Mouse (Mus musculus): ENCODE data around the gene Gm11011.
"Not testable (repeated sequence)": the region's sequence is repeated elsewhere in the genome, so short reads cannot be mapped to it uniquely, and the experiment has no call there.

The Gm11011 gene

GRCm38 (mm10) chr2:169587645-169588044 is at the start of gene Gm11011:
Gene Gm11011 (minus strand): TSS chr2:169587745.
- DNase-seq (ENCODE audit: low spot score in 2 of 2), result not testable (repeated sequence)

- DNase-seq (ENCODE audit: low spot score in 2 of 2), result no peak
These were observed 48.9 kb upstream of the Gm11011 start for GRCm38 (mm10) chr2:169636414-169636813.

- DNase-seq (ENCODE audit: low spot score in 2 of 2), result no peak
These were observed 47.9 kb upstream of the Gm11011 start for GRCm38 (mm10) chr2:169635428-169635827.

- DNase-seq (ENCODE audit: low spot score in 2 of 2), result no peak
These were observed 47.3 kb upstream of the Gm11011 start for GRCm38 (mm10) chr2:169634619-169635382.

GRCm38 (mm10) chr2:169633491-169634289 is 46.1 kb upstream of the Gm11011 start:
- DNase-seq (ENCODE audit: low spot score in 2 of 2), result no peak

- peak in 1 of 2 experiments; percentile 1 for DNase-seq (ENCODE audit: low spot score in 2 of 2)
These were observed 45.0 kb upstream of the Gm11011 start, which contains the start of gene Tshz2 for GRCm38 (mm10) chr2:169632338-169633151. Gene Tshz2 (plus strand): TSS chr2:169633013.

- DNase-seq (ENCODE audit: low spot score in 2 of 2), result no peak
These were observed 42.5 kb upstream of the Gm11011 start for GRCm38 (mm10) chr2:169630070-169630469.

GRCm38 (mm10) chr2:169621201-169621710 is 33.7 kb upstream of the Gm11011 start:
- no peak for DNase-seq (ENCODE audit: low spot score in 2 of 2)

- no peak for DNase-seq (ENCODE audit: low spot score in 2 of 2)
These were observed 28.5 kb upstream of the Gm11011 start for GRCm38 (mm10) chr2:169615998-169616397.

- DNase-seq (ENCODE audit: low spot score in 2 of 2), result no peak
These were observed 27.1 kb upstream of the Gm11011 start for GRCm38 (mm10) chr2:169614683-169615082.

GRCm38 (mm10) chr2:169611557-169611956 is 24.0 kb upstream of the Gm11011 start:
- DNase-seq (ENCODE audit: low spot score in 2 of 2), result no peak

GRCm38 (mm10) chr2:169610882-169611281 is 23.3 kb upstream of the Gm11011 start:
- no peak for DNase-seq (ENCODE audit: low spot score in 2 of 2)

GRCm38 (mm10) chr2:169609956-169610355 is 22.4 kb upstream of the Gm11011 start:
- no peak for DNase-seq (ENCODE audit: low spot score in 2 of 2)

GRCm38 (mm10) chr2:169607787-169608186 is 20.2 kb upstream of the Gm11011 start:
- DNase-seq (ENCODE audit: low spot score in 2 of 2), result no peak

- peak in 1 of 2 experiments; percentile 30 for DNase-seq (ENCODE audit: low spot score in 2 of 2)
These were observed 19.5 kb upstream of the Gm11011 start for GRCm38 (mm10) chr2:169606901-169607678.

- DNase-seq (ENCODE audit: low spot score in 2 of 2), result peak; percentile 37 to 63
These were observed 12.6 kb upstream of the Gm11011 start for GRCm38 (mm10) chr2:169600163-169600562.

GRCm38 (mm10) chr2:169599591-169599990 is 12.0 kb upstream of the Gm11011 start:
- DNase-seq (ENCODE audit: low spot score in 2 of 2), result peak in 1 of 2 experiments; percentile 10

- DNase-seq (ENCODE audit: low spot score in 2 of 2), result no peak
These were observed 10.4 kb upstream of the Gm11011 start for GRCm38 (mm10) chr2:169597971-169598370.

GRCm38 (mm10) chr2:169597357-169597756 is 9.8 kb upstream of the Gm11011 start:
- DNase-seq (ENCODE audit: low spot score in 2 of 2), result no peak

GRCm38 (mm10) chr2:169593742-169594141 is 6.2 kb upstream of the Gm11011 start:
- DNase-seq (ENCODE audit: low spot score in 2 of 2), result no peak

- no peak for DNase-seq (ENCODE audit: low spot score in 2 of 2)
These were observed 2.9 kb upstream of the Gm11011 start for GRCm38 (mm10) chr2:169590412-169590811.
